Mouse (Mus musculus) heart, adult 2 months (tissue): ENCODE data around the gene Bud23.

ENCODE experiments used
- CTCF ChIP-seq: fragments of 200-600 bp; IDR thresholded peaks from 2 replicates; pipeline ENCODE4 v1.8.1; 2022; ENCODE audit warnings: antibody characterized with exemption, mild to moderate bottlenecking, moderate library complexity
- POLR2A ChIP-seq: fragments of 200-500 bp; IDR thresholded peaks from 2 replicates; pipeline ENCODE4 v1.6.1; 2011; ENCODE audit warnings: mild to moderate bottlenecking, low read depth, low read length, control low read depth; ENCODE audit not compliant: insufficient read depth

DNA sequence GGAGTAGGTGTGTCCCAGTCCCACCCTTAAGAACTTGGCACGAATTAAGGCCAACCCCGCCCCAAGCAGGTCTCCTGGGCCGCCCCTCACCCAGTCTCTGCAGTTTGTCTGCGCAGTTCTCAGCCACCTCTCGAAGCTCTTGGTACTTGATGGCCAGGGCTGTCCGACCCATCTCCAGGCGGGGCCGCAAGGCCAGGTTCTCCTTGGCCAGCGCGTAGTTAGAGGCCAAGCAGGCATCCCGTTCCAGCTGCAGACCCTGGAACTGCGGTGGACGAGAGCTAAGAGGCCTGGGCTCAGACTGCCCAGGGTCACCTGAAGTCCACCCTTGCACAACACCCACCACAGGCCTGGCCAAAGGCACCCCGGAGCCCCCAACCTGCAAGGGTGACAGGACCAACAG, 11.6 kb upstream of the Bud23 start:
- TF ChIP-seq POLR2A (no peak), CTCF (no peak)
